Mouse (Mus musculus) liver, embryonic 16.5 days (tissue): ENCODE measurements around the gene Dhx37. TPM values are rescaled to one million over a fixed set of nuclear protein-coding genes. Genes with fewer than 3 reads are reported as not detected.
A peak's percentile ranks its signal among the peaks of the same experiment; 100 is the strongest.

Experiments
- ATAC-seq: fragments of 200-750 bp; cut with Nextera tagmentation; 2 replicates; pipeline ENCODE4 v1.8.0; 2017; ENCODE audit warnings: low read depth, mild to moderate bottlenecking, moderate number of reproducible peaks, moderate library complexity
- H3K27ac ChIP-seq: fragments of 300-500 bp; sonication (generic); 2 replicates; pipeline ENCODE4 v1.5.1; 2014; ENCODE audit warnings: mild to moderate bottlenecking, low read length
- H3K27me3 ChIP-seq: fragments of 300-500 bp; sonication (generic); 2 replicates; pipeline ENCODE4 v1.6.1; 2014; ENCODE audit warnings: low read depth, low read length, mixed read lengths; ENCODE audit not compliant: control insufficient read depth, insufficient read depth
- H3K36me3 ChIP-seq: fragments of 300-500 bp; sonication (generic); 2 replicates; pipeline ENCODE4 v1.6.1; 2014; ENCODE audit warnings: mild to moderate bottlenecking; ENCODE audit not compliant: control insufficient read depth, insufficient read depth
- H3K4me1 ChIP-seq: fragments of 300-500 bp; sonication (generic); 2 replicates; pipeline ENCODE4 v1.6.1; 2014; ENCODE audit warnings: low read depth, low read length, mixed read lengths; ENCODE audit not compliant: control insufficient read depth
- H3K4me2 ChIP-seq: fragments of 300-500 bp; sonication (generic); 2 replicates; pipeline ENCODE4 v1.6.1; 2014; ENCODE audit warnings: low read depth, low read length, mixed read lengths
- H3K4me3 ChIP-seq: fragments of 300-500 bp; sonication (generic); 2 replicates; pipeline ENCODE4 v1.5.1; 2014; ENCODE audit warnings: low read depth, mild to moderate bottlenecking, low read length
- H3K9ac ChIP-seq: fragments of 300-500 bp; sonication (generic); 2 replicates; pipeline ENCODE4 v1.6.1; 2014; ENCODE audit warnings: low read depth, low read length
- H3K9me3 ChIP-seq: fragments of 300-500 bp; sonication (generic); replicated peaks from 2 replicates; pipeline ENCODE4 v1.6.1; 2016; ENCODE audit warnings: low read length; ENCODE audit not compliant: control insufficient read depth
- WGBS: fragments of 180-500 bp; shearing (Covaris S2); extraction: QIAGEN DNeasy Blood & Tissue Kit; methylation state at CpG from one replicate; pipeline ENCODE4 v1.1.7; 2014; ENCODE audit not compliant: insufficient replicate concordance; 5-methylcytosine and 5-hydroxymethylcytosine counted together
- microRNA-seq: library from miRNA; unstranded; fragments of <30 nt; microRNA quantifications from one replicate; pipeline ENCODE4, GENCODE M21; 2016
- polyA plus RNA-seq: library from polyadenylated mRNA; unstranded; fragments of >200 nt; fragmentation: Nextera tagmentation; extraction: Ambion mirVana; gene quantifications from 2 replicates; pipeline ENCODE4 v1.2.1, GENCODE M21; 2015

Gene Dhx37
- polyA plus RNA-seq, 1 experiment from 2014 or later, result 4.2 TPM

DNA sequence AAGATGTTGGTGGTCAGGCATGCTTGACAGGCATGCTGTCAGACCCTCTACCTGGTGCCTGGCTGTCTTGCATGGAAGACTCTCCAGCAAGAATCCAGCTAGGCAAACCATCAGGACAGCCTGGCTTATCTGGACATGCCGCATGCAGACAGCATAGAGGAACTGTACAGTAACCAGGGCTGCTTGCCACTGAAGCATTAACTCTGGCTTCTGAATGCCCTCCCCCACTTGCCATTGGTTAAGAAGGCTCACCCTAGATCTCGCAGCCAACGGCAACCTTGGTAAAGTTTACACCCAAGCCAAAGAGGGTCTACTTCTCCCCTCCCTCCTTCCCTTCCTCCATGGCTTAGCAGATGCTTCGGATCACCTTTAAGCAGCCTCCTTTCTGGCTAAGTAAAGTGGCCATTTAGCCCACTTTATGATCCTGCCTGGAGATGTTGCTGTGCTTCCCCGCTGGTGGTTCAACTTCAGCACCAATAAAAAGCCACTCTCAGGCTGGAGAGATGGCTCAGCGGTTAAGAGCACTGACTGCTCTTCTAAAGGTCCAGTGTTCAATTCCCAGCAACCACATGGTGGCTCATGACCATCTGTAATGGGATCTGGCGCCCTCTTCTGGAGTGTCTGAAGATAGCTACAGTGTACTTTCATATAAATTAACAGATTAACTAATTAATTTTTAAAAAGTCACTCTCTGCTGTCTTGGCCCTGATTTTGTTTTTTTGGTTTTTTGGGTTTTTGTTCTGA lies 62.8 kb downstream of the Dhx37 start:
- peaks cover 2% of the 10 kb centered on the region; the same call in 1 of the 2 replicates for H3K4me1 ChIP-seq
- WGBS, result 63% methylated on average over 7 of the region's 7 CpGs
- ATAC-seq, result no peak
- H3K4me2 ChIP-seq, result no peak overlapping the region
- no peak overlapping the region for H3K9ac ChIP-seq
- no peak overlapping the region for H3K27ac ChIP-seq
- no peak overlapping the region for H3K4me3 ChIP-seq
- H3K27me3 ChIP-seq, result no peaks in the 10 kb centered on the region
- no peaks in the 10 kb centered on the region for H3K9me3 ChIP-seq
- no peaks in the 10 kb centered on the region for H3K36me3 ChIP-seq

- 2% methylated on average over 4 of the region's 4 CpGs for WGBS
- no peaks in the 10 kb centered on the region for H3K9me3 ChIP-seq
- ATAC-seq, result 0 out of 2 replicates have a peak, but pooled peaks have one; percentile 21
- no peak overlapping the region for H3K27ac ChIP-seq
- H3K9ac ChIP-seq, result no peak overlapping the region
- H3K27me3 ChIP-seq, result no peaks in the 10 kb centered on the region
- H3K4me3 ChIP-seq, result no peak overlapping the region
- H3K4me2 ChIP-seq, result no peak overlapping the region
- no peaks in the 10 kb centered on the region for H3K36me3 ChIP-seq
- peaks cover 2% of the 10 kb centered on the region; the same call in 1 of the 2 replicates for H3K4me1 ChIP-seq
These were observed 65.4 kb downstream of the Dhx37 start for GRCm38 (mm10) chr5:125368568-125368967.

- H3K4me3 ChIP-seq, result no peak overlapping the region
These were observed 65.8 kb downstream of the Dhx37 start for GRCm38 (mm10) chr5:125368156-125368555.

DNA sequence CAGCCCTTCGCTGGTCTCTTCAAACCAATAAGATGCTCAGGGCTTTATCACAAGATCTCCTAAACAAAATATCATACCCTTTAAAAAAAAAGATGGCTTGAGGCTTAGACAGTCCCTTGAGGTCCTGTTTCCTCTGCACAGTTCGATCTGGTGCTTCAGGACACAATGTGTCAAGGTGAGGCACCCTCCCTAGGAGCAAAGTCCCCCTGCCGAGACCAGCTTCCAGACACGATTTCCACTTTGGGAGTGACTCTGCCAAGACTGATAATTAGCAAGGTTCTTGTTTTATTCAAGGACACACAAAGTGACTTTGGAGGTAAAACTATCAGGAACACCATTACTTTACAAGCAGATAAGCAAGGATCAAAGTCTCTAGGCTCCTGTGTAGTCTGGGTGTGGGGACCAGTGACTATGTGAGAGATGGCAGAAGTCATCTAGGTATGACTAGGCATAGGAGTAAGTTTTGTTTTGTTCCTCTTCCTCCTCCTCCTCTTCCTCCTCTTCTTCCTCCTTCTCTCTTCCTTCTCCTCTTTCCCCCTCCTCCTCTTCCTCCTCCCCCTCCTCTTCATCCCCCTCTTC lies 69.0 kb downstream of the Dhx37 start:
- H3K9ac ChIP-seq, result no peak overlapping the region
- ATAC-seq, result no peak
- 64% methylated on average over 4 of the region's 4 CpGs for WGBS
- H3K4me1 ChIP-seq, result peaks cover 2% of the 10 kb centered on the region; the same call in 1 of the 2 replicates
- H3K4me2 ChIP-seq, result no peak overlapping the region
- no peak overlapping the region for H3K27ac ChIP-seq
- no peaks in the 10 kb centered on the region for H3K27me3 ChIP-seq
- no peak overlapping the region for H3K4me3 ChIP-seq
- no peaks in the 10 kb centered on the region for H3K9me3 ChIP-seq
- no peaks in the 10 kb centered on the region for H3K36me3 ChIP-seq

More at GRCm38 (mm10) chr5:125368156-125368555, 65.8 kb downstream of the Dhx37 start:
- H3K4me2 ChIP-seq, result no peak overlapping the region
- no peak overlapping the region for H3K27ac ChIP-seq
- no peaks in the 10 kb centered on the region for H3K36me3 ChIP-seq
- WGBS, result 48% methylated on average over 5 of the region's 5 CpGs
- H3K9ac ChIP-seq, result no peak overlapping the region
- ATAC-seq, result no peak
- H3K4me1 ChIP-seq, result peaks cover 2% of the 10 kb centered on the region; the same call in 1 of the 2 replicates
- no peaks in the 10 kb centered on the region for H3K27me3 ChIP-seq
- no peaks in the 10 kb centered on the region for H3K9me3 ChIP-seq

DNA sequence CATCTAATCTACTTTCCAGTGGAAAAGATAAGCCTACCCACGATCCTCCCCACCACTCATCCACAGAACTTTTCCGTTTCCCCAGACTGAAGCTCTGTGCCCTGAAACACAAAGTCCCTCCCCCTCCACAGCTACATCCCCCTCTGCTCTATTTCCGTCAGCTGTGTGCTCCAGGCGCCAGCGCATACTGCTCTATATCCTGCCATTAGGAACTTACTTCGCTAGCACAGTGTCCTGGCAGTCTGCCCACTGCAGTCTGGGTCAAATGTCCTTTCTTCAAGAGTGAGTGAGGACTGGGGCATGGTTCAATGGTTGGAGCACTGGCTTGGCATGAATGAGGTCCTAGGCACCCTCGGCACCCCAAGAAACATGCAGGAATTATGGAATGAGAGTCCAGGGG lies 70.0 kb downstream of the Dhx37 start:
- ATAC-seq, result no peak
- Histone ChIP-seq H3K27me3 (no peaks in the 10 kb centered on the region), H3K27ac (no peak overlapping the region), H3K36me3 (no peaks in the 10 kb centered on the region), H3K4me1 (peaks cover 2% of the 10 kb centered on the region; the same call in 1 of the 2 replicates), H3K9ac (no peak overlapping the region), H3K4me2 (no peak overlapping the region), H3K4me3 (no peak overlapping the region), H3K9me3 (no peaks in the 10 kb centered on the region)
- WGBS, result 45% methylated on average over 7 of the region's 7 CpGs

Small RNA genes lying within 50 kb of the gene (microRNA-seq; reads per million reads assigned to microRNA genes)
- not detected for gene Gm27551

Other genes with a start within 250 kb of the Dhx37 start
- 78.3 and 89.5 TPM in 2 replicates for gene Scarb1, start 93.0 kb downstream of the Dhx37 start, polyA plus RNA-seq
- 0.18 and 0.27 TPM in 2 replicates for gene Gm10382, start 44.8 kb downstream of the Dhx37 start, polyA plus RNA-seq
- gene Ubc, start 43.9 kb downstream of the Dhx37 start, polyA plus RNA-seq, result 573 and 608 TPM in 2 replicates
- 18.4 and 20.3 TPM in 2 replicates for gene Bri3bp, start 7.4 kb upstream of the Dhx37 start, polyA plus RNA-seq
- gene Aacs, start 41.7 kb upstream of the Dhx37 start, polyA plus RNA-seq, result 16.6 and 20.6 TPM in 2 replicates
- not detected in 2 replicates for gene Tmem132b, start 97.7 kb upstream of the Dhx37 start, polyA plus RNA-seq